Mouse (Mus musculus): ENCODE measurements around the gene Il1r1.
A peak's percentile ranks its signal among the peaks of the same experiment; 100 is the strongest.

Gene Il1r1

DNA sequence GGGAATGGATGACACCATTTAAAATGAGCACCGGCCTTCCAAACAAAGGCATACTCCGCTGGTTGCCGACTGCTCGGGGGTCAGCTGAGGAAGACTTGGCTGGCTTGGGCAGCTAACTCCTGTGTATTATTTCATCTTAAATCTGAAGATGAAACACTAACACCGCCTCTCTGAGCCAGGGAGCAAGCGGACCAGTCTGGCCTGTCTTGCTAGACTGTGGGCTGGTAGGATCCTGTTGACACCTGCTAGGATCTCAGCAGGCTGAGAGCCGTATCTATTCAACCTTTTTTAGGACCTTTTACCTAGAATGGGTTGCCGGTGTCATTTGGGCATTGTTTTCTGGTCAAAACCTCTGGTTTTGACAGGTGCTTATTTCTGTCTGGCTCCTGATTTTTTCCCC lies 92.8 kb downstream of the Il1r1 start:
- DNase-seq (ENCODE audit: low spot score in 2 of 2), result no peak

GRCm38 (mm10) chr1:40321824-40322223 lies 96.9 kb downstream of the Il1r1 start:
- DNase-seq (ENCODE audit: low spot score in 2 of 2), result no peak

- DNase-seq (ENCODE audit: low spot score in 2 of 2), result no peak
These were observed 97.7 kb downstream of the Il1r1 start for GRCm38 (mm10) chr1:40322543-40322942.

- peak; percentile 33 to 46 for DNase-seq (ENCODE audit: low spot score in 2 of 2)
These were observed 99.6 kb downstream of the Il1r1 start, which contains the start of gene Il1rl2 for GRCm38 (mm10) chr1:40324457-40324856. Gene Il1rl2 (plus strand): TSS chr1:40324610.

GRCm38 (mm10) chr1:40324955-40325702 lies 100.2 kb downstream of the Il1r1 start:
- no peak for DNase-seq (ENCODE audit: low spot score in 2 of 2)

DNA sequence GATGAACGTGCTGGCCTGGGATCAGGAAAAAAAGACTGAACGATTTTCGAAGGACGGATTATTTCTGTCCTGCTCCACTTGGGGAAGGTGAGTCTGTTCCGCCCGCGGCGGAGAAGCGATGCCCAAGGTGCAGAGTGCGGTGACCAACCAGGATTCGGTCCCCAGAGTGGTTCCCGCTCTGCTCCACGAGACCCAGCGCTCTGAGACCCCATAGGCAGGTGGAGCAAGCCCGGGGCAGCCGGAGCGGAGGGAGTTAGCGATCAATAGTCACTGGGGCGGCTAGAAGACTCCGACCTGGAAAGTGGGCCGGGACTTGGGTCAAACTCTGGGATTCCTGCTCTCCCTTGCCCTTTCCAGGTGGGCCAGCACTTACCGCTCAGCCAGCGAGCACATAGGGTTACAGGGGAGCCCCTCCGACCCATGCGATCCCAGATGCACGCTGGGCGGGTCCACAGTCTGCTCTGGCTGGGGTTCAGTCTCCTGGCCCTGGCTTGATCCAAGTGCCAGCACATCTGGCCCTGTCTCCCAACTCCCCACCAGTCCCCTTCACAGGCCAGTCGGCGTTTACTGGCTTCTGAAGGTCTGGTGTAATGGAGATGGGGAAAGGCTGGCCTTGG lies 100.9 kb downstream of the Il1r1 start:
- DNase-seq (ENCODE audit: low spot score in 2 of 2), result no peak

DNA sequence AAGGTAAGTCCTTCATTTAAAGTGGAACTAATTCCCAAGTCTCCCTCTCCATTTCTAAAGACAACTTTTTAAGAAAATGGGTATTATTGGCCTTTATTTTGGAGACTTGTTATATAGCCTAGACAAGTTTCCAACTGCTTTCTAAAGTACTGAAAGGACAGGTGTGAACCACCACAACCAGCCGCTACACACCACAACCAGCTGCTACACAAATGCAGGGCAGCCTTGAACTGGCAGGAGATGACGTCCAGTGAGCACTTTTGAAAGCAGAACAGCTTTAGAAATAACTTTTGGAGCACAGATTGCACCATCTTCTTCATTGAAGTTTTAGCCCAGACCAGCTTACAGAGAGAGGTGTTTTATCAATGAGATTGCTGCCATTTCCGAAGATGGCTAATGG lies 102.7 kb downstream of the Il1r1 start:
- no peak for DNase-seq (ENCODE audit: low spot score in 2 of 2)

DNA sequence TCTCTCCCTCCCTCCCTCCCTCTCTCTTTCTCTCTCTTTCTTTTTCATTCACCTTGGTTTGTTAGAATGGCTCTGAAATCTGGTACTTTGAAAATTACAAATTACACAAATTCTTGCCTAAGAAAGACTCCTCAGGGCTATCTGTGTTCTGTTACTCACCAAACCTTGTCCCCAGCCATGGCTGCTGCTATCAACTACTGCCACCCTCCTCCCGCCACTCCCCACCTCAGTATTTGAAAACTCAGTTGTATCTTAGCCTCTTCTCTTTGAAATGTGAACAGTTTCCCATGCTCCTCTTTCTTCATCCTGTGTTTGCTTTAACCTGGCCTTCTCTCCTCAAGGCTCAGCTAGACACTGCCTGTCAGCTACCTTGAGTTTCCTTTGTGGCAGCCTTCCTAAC lies 104.6 kb downstream of the Il1r1 start:
- DNase-seq (ENCODE audit: low spot score in 2 of 2), result no peak

DNA sequence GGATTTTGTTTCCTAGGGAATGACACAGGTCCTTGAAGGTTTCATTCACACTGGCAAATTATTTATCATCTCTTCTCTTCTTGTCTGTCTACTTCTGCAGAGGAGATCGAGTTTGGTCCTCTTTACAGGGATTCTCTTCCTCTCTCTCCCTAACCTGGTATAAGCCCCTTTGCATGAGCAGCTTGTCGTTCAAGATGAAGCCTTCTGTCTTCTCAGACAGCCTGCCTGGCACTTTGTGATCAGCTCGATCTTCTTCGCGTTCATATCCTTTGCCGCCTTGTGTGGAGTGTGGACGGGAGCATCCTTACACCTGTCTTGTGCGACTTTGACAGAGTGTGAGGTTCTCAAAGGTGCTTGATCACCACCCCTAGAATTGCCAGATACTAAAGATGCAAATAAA lies 105.3 kb downstream of the Il1r1 start:
- DNase-seq (ENCODE audit: low spot score in 2 of 2), result no peak

DNA sequence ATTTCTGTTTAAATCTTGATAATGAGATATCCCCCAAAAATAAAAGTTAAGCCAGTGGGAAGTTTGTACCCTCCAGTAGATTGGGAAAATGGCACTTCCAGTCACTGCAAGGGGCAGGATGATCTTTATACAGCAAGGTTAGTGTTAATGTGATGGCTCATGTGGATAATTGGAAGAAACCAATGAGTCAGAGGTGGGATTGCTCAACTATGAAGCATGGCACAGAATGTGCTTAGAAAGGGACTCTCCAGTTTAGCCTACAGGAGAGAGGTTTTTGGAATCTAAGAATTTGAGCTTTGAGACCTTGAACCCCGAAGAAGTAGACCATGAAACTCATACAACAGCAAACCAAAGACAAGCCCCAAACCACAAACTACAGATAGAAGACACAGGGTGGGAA lies 114.5 kb downstream of the Il1r1 start:
- DNase-seq (ENCODE audit: low spot score in 2 of 2), result no peak

DNA sequence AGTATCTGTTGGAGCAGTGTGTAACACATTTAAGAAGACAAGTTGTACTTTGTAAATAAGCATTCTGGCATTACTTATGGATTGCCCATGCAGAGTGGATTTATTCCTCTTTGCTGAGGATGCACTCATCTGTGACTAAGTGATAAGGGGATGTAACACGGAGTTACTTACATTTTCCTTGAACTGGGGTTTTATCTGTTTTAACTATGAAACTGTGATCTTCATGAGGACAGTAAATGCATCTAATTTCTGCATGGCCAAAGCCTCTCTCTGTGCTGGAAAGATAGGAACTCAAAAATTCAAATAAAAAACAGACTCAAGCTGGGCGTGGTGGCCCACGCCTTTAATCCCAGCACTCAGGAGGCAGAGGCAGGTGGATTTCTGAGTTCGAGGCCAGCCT lies 115.2 kb downstream of the Il1r1 start:
- DNase-seq (ENCODE audit: low spot score in 2 of 2), result no peak

DNA sequence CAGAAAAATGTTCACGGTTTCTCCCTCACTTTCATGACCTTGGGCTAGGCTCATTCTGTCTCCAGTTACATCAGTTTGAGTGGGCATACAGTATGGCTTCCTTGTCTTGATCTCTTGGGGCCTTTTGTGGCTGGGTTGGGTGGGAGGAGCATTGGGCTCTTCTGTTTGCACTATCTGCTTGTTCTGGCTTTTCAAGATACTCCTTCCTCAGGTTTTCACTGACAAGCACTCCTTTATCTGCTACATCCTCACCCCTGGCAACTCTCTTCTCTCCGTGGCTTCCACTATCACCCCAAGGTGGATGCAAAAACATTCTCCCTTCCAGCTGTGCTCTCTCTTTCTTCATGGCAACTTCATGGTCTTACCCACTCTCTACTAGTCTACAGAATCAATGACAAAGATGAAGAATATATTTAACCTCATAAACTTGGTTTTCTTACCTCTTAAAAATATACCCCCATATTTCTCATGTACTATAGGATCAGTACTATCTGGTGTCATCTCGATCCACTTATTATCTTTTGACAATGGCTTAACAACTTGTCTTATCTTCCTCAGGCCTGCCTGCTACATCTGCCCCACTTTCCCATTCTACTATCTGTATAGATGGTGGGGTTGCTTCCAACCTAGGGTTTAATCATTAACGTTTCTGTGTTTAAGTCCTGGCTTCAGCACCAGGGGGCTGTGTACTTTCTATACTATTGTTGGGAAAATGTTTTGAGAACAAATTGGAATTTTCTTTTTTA lies 127.5 kb downstream of the Il1r1 start:
- no peak for DNase-seq (ENCODE audit: low spot score in 2 of 2)

DNA sequence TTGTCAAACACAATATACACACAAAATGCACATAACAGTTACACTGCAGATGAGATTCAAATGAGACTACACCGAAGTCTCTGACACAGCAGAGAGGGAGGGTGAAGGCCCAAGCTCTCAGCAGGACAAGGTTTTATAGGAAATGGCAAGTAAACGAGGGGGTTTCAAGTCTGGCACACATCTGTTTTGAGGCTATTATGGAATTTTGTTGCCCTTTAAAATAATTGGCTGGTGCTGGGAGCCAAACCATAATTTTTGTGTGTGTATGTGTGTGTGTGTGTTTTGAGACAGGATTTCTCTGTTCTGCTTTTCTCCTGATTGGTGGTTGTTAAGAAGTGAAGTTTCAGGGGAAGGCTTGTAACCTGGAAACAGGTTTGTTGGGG lies 128.0 kb downstream of the Il1r1 start:
- no peak for DNase-seq (ENCODE audit: low spot score in 2 of 2)

DNA sequence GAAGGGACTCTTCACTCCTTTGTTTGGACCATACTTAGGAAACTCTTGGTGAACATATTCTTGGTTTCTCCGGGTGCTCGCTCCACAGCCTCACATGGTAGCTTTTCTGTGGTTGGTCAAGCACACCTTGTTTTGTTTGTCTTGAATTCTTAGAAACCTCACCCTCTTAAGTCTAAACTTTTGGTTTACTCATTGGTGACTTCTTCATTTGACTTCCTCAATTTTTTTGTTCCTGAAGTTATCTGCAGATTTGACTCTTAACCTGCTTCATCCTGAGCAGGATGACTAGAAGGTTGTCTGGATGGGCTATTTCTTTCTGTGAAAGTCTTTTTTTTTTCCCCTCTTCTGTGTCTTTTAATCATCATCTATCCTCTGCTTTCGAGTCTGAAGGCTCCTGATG lies 129.8 kb downstream of the Il1r1 start:
- no peak for DNase-seq (ENCODE audit: low spot score in 2 of 2)

GRCm38 (mm10) chr1:40355431-40355843 lies 130.6 kb downstream of the Il1r1 start:
- DNase-seq (ENCODE audit: low spot score in 2 of 2), result no peak

GRCm38 (mm10) chr1:40355904-40356521 lies 131.1 kb downstream of the Il1r1 start:
- no peak for DNase-seq (ENCODE audit: low spot score in 2 of 2)

DNA sequence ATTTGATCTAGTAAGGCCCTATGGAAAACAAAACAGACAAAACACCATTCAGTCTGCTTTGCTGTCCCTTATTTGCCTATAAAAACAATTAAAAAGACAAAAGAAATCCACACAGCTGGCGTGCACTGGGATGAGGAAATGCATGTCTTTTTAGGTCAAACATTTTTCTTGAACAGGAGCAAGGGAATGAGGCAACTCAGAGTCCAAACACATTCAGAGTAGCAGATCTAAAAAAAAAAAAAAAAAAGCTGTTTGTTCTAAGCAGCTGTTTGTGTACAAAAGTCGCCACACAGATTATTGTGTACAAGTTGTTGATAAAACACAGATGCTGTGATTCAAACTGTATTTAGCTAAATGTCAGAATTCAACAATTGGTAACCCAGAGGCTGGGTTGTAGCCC lies 133.0 kb downstream of the Il1r1 start:
- DNase-seq (ENCODE audit: low spot score in 2 of 2), result no peak

DNA sequence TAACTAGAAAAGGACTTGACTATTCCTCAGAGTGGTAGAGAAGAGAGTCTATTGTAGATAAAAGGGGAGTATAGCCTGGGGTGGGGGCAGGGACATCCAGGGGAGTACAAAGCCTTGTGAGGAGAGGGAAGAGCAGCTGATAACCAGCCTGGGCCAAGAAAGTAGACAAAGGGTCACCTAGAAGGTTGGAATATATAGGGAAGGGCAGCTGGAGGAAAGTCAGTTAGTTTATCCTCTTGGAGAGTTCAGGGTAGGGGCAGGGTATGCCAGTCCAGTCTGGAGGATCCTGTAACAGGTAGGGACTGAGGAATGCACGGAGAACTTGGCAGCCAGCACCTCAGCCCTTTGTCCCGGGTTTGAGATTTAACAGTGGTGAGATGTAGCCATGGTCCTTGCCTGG lies 133.5 kb downstream of the Il1r1 start:
- no peak for DNase-seq (ENCODE audit: low spot score in 2 of 2)

DNA sequence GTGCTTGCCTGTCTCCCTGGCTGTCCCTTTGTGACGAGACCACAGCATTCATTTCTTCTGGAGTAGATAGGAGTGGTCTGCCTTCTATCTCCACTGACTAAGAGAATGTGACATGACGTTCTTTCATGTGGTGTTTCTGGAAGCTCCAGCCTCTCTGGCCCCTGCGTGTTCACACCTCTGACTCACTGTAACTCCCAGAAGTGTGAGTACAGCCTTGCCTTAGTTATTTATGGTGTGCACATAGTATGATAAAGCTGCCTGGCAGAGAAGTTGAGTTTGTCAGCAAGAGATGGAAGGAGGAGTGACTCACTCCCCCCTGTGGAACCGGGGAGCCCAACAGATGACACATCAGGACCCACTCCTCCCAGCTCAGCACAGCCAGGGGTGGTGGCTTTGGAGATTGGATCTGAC lies 133.9 kb downstream of the Il1r1 start:
- DNase-seq (ENCODE audit: low spot score in 2 of 2), result peak in 1 of 2 experiments; percentile 36

DNA sequence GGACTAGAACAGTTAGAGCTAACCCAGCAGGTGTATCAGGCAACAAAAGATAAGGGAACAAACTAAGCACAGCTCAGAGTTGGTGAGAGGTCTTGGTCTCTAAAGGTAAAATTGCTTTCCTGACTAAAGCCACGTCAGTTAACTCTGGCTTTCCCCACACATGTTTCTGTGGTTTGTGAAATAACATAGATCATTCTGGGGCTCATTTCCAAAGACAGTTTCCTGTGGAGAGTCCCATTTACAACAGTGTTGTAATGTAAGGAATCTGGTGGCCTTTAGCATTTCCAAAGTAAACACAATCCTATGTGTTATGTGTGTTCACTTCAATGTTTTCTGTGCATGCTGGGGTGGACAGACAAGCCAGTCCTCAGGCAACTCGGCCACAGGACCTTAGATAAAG lies 134.9 kb downstream of the Il1r1 start:
- DNase-seq (ENCODE audit: low spot score in 2 of 2), result no peak

GRCm38 (mm10) chr1:40360969-40361368 lies 136.1 kb downstream of the Il1r1 start:
- no peak for DNase-seq (ENCODE audit: low spot score in 2 of 2)

DNA sequence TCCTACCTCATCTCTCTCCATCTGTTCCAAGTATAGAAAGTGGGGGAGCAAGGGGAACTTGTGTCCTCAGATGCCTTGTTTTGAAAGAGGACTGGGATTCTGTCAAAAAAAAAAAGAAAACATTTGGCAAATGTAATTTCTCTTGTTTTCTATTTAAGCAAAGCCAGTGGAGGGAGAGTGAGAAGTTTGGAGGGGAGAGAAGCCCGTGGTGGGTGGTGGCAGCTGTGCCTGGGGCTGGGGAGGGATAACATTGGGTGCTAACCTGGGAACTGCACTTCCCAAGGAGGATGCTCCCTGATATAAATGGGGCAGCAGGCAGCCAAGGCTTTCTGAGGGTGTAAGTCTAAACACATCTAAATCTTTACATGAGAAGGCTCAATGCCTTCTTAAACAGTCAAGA lies 136.7 kb downstream of the Il1r1 start:
- no peak for DNase-seq (ENCODE audit: low spot score in 2 of 2)

Data from heart, adult 9 months (tissue).